Mouse (Mus musculus) liver, adult 2 months (tissue): ENCODE measurements around the gene Eif3k. TPM values are rescaled to one million over a fixed set of nuclear protein-coding genes. Genes with fewer than 3 reads are reported as not detected.
A peak's percentile ranks its signal among the peaks of the same experiment; 100 is the strongest.

Experiments used
- DNase-seq: peaks from one replicate; pipeline ENCODE4 v3.0.0-alpha.2; 2011; ENCODE audit warnings: low read depth, low spot score; ENCODE audit errors: extremely low read depth
- H3K27ac ChIP-seq: fragments of 200-500 bp; replicated peaks from 2 replicates; pipeline ENCODE4 v1.5.1; 2012; ENCODE audit warnings: low read depth, mild to moderate bottlenecking, control low read depth, inconsistent platforms, low read length; ENCODE audit not compliant: insufficient read depth
- H3K27me3 ChIP-seq: fragments of 200-500 bp; 2 replicates; pipeline ENCODE4 v1.6.1; 2012; ENCODE audit warnings: mild to moderate bottlenecking, moderate library complexity, low read length, inconsistent platforms; ENCODE audit not compliant: control insufficient read depth, insufficient read depth
- H3K36me3 ChIP-seq: fragments of 200-500 bp; 2 replicates; pipeline ENCODE4 v1.6.1; 2012; ENCODE audit warnings: low read length, inconsistent platforms; ENCODE audit not compliant: control insufficient read depth, insufficient read depth
- H3K4me1 ChIP-seq: fragments of 200-500 bp; 2 replicates; pipeline ENCODE4 v1.6.1; 2011; ENCODE audit warnings: low read length; ENCODE audit not compliant: control insufficient read depth, insufficient read depth
- H3K4me3 ChIP-seq: fragments of 200-500 bp; 2 replicates; pipeline ENCODE4 v1.5.1; 2011; ENCODE audit warnings: low read depth, mild to moderate bottlenecking, control low read depth, low read length, moderate library complexity; ENCODE audit not compliant: insufficient read depth
- H3K79me2 ChIP-seq: fragments of 200-500 bp; 2 replicates; pipeline ENCODE4 v1.6.1; 2012; ENCODE audit warnings: inconsistent platforms, mild to moderate bottlenecking, low read length, moderate library complexity; ENCODE audit not compliant: control insufficient read depth, insufficient read depth
- H3K9ac ChIP-seq: fragments of 200-500 bp; 2 replicates; pipeline ENCODE4 v1.6.1; 2012; ENCODE audit warnings: low read depth, mild to moderate bottlenecking, control low read depth, inconsistent platforms, low read length
- CTCF ChIP-seq: fragments of 200-500 bp; IDR thresholded peaks from 2 replicates; pipeline ENCODE4 v1.5.1; 2011; ENCODE audit warnings: low read depth, low read length, control low read depth
- POLR2A ChIP-seq: fragments of 200-500 bp; IDR thresholded peaks from 2 replicates; pipeline ENCODE4 v1.6.1; 2011; ENCODE audit warnings: low read length, control low read depth; ENCODE audit not compliant: insufficient read depth; ENCODE audit errors: extremely low read depth
- WGBS: fragments of 180-500 bp; shearing (Covaris S2); methylation state at CpG from one replicate; pipeline ENCODE4 v1.1.7; 2018; 5-methylcytosine and 5-hydroxymethylcytosine counted together
- polyA plus RNA-seq: library from polyadenylated mRNA; depleted of rRNA; stranded (reverse); fragments of >200 nt; gene quantifications from 2 replicates; pipeline ENCODE4 v1.2.3, GENCODE M21; 2012; rRNA removed
- total RNA-seq: library from RNA; depleted of rRNA; stranded (reverse); fragments of >200 nt; gene quantifications from 2 replicates; pipeline ENCODE4 v1.2.3, GENCODE M21; 2014; rRNA removed

The Eif3k gene
- total RNA-seq (64.8 and 73.2 TPM in 2 replicates), polyA plus RNA-seq (86.3 and 91.2 TPM in 2 replicates)

DNA sequence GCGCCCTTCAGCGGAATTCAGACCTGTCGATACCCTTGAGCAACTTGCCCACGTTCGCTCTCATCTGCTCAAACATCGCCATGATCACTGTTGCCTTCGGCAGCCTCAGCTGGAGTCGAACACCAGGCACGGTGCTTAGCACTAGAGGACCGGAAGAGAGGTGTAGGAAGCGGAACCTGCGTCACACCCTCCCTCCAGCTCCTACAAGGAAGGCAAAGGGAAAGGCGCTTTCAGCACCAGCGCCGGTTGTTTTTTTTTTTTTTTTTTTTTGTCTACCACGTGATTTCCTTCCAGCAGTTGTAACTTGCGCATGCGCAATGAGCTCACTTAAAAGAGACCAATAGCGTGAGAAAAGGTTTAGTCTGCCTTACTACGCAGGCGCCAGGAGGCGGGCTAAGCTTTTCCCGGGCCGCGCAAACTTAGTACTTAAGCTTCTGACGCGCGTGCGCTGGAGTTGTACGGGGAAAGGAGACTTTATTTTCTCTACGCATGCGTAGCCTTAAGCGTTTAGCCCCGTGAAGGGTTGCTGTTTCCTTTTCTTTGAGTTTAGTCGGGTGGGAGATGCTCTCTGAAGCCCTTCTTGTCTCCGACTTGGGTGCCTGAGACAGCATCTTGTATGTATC, at the start of gene Eif3k, which contains the start of gene Map4k1:
TSS of gene Eif3k (minus strand) at position 214 of the 623 bp plus-strand sequence.
TSS of gene Map4k1 (plus strand) at position 400 of the 623 bp plus-strand sequence.
- H3K4me1 ChIP-seq, result peaks cover 17% of the 10 kb centered on the region
- no peaks in the 10 kb centered on the region for H3K27me3 ChIP-seq
- TF ChIP-seq CTCF, result no peak
- peak; percentile 63; the same call in 1 of the 2 replicates for TF ChIP-seq POLR2A
- peak within 1 kb of the TSS; percentile 57 for H3K27ac ChIP-seq
- peaks cover 3% of the 10 kb centered on the region; the same call in 1 of the 2 replicates for H3K36me3 ChIP-seq
- H3K9ac ChIP-seq, result peak within 1 kb of the TSS; percentile 80
- peaks cover 5% of the 10 kb centered on the region; the same call in 1 of the 2 replicates for H3K79me2 ChIP-seq
- DNase-seq, result peak; percentile 98
- under 1% methylated on average over 36 of the region's 36 CpGs for WGBS
- H3K4me3 ChIP-seq, result peak within 1 kb of the TSS; percentile 88

DNA sequence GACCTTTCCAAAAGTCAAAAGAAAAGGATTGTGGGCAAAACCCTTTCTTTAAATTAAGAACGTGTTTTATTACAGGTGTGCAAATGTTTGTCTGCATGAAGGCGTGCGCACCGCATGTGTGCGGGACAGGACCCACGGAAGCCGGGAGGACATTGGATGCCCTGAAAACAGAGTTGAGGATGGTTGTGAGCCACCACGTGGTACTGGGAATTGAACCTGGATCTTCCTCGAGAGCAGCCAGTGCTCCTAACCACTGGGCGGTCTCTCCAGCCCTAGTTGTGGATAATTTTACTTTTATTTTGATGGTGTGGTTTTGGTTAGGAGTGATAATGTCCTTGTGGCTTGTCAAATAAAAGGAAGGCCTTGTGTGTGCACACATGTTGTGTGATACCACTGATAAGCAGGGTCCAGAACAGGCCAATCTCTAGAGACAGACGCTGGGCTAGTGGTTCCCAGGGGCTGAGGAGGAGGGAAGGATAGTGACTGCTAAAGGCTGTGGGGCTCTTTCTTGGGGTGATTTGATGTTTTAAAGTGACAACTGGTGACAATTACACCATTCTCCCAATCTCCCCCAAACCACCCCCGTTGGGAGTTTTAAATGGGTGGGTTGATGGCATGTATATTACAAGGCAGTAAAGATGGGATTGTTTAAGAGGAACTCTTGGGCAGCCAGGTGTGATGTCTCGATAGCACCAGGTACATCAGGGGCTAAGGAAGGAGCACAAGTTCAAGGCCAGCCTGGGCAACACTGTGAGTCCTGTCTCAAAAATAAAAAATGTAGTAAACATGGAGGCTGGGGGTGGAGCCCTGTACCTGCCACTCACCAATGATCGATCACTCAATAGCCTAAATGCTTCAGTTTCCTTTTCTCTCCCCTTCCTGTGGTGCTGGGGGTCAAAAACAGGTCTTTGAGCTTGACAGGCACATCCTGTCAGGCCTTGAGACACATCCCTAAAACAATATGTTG, 48.3 kb upstream of the Eif3k start:
- TF ChIP-seq POLR2A (no peak), CTCF (no peak)
- Histone ChIP-seq H3K27ac (no peak overlapping the region), H3K9ac (no peak overlapping the region), H3K79me2 (no peaks in the 10 kb centered on the region), H3K27me3 (no peaks in the 10 kb centered on the region), H3K4me1 (no peaks in the 10 kb centered on the region), H3K4me3 (no peak overlapping the region), H3K36me3 (no peaks in the 10 kb centered on the region)
- DNase-seq, result no peak
- WGBS, result 86% methylated on average over 14 of the region's 14 CpGs

DNA sequence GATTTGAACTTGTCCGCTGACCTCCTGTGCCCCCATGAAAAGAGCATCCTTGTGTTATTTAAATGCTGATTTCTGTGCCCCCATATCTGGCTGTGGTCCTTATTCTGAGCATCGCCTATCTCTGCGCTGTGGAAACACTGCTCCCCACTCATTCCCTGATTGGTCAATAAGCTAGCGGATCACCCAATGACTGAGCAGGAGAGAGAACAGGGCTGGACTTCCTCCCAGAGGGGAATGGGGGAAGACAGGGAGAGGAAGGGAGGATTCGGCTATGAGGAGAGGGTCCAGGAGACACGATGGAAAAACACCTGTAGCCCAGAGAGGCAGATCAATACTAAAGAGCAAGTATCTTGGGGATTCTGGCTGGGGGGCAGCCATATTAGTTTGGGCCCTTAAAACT, 47.1 kb upstream of the Eif3k start:
- no peaks in the 10 kb centered on the region for H3K79me2 ChIP-seq
- H3K36me3 ChIP-seq, result no peaks in the 10 kb centered on the region
- no peak overlapping the region for H3K27ac ChIP-seq
- no peaks in the 10 kb centered on the region for H3K27me3 ChIP-seq
- DNase-seq, result no peak
- no peaks in the 10 kb centered on the region for H3K4me1 ChIP-seq
- TF ChIP-seq POLR2A (no peak), CTCF (no peak)
- H3K4me3 ChIP-seq, result no peak overlapping the region
- 81% methylated on average over 6 of the region's 6 CpGs for WGBS
- H3K9ac ChIP-seq, result no peak overlapping the region

DNA sequence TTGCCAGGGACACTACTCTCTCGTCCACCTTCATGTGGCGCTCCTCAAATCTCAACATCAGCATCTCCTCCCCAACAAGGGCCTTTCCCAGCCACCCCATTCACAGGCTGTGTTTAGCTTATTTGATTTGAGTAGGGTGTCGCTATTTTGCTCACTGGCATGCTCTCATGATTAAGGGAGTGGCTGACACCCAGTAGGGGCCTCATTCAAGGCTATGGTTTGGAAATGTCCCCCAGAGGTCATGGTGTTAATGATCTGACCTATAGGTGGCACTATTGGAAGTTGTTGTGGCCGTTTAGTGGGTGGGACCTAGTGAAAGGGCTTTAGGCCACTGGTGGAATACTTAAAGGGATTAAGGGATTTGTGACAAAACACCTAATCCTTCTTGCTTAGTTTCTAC, 45.1 kb upstream of the Eif3k start:
- Histone ChIP-seq H3K27ac (no peak overlapping the region), H3K36me3 (no peaks in the 10 kb centered on the region), H3K4me3 (no peak overlapping the region), H3K79me2 (no peaks in the 10 kb centered on the region), H3K27me3 (no peaks in the 10 kb centered on the region), H3K4me1 (no peaks in the 10 kb centered on the region), H3K9ac (no peak overlapping the region)
- no peak for DNase-seq
- no peak for TF ChIP-seq CTCF
- no peak for TF ChIP-seq POLR2A
- 86% methylated on average over 4 of the region's 4 CpGs for WGBS

DNA sequence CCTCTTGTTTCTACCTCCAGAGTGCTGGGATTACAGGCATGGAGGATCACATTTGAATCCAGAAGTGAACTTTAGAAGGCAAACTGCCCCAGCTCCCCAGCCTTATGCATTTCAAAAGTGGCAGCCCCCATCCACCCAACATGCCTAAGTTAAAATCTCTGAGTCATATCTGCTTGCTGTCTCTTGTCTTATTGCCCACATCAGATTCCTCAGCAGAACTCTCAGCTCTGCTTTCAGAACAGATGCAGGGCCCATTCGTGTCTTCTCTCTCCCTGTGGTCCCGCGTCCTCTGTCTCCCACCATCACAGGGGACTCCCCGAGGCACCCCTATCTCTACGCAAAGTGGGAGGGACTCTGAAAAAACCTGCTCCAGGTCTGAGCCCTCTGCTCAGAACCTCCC, 44.5 kb upstream of the Eif3k start:
- Histone ChIP-seq H3K4me3 (no peak overlapping the region), H3K36me3 (no peaks in the 10 kb centered on the region), H3K9ac (no peak overlapping the region), H3K27ac (no peak overlapping the region), H3K27me3 (no peaks in the 10 kb centered on the region), H3K79me2 (no peaks in the 10 kb centered on the region), H3K4me1 (no peaks in the 10 kb centered on the region)
- no peak for DNase-seq
- TF ChIP-seq POLR2A, result no peak
- no peak for TF ChIP-seq CTCF
- WGBS, result 82% methylated on average over 5 of the region's 5 CpGs

DNA sequence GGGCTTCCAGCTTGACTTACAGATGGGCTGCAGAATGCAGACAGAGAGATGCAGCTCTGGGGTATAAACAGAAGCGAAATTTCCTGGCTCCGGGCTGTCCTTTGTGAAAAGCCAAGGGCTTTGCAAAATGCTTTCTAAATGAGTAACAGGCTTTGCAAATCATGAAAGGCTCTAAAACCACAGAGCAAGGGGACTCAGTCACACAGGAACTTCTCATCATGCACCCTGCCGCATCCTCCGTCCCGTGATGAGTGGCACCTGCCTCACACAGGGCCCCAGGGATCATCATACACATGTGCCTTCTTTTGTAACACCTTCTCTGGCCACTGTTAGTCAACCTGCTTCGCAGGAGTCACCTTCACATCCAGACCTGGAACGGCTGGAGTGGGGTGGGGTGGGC, 43.9 kb upstream of the Eif3k start:
- no peak for DNase-seq
- Histone ChIP-seq H3K4me1 (no peaks in the 10 kb centered on the region), H3K79me2 (no peaks in the 10 kb centered on the region), H3K4me3 (no peak overlapping the region), H3K36me3 (no peaks in the 10 kb centered on the region), H3K27me3 (no peaks in the 10 kb centered on the region), H3K27ac (no peak overlapping the region), H3K9ac (no peak overlapping the region)
- TF ChIP-seq POLR2A (no peak), CTCF (no peak)
- WGBS, result 81% methylated on average over 7 of the region's 7 CpGs
